Mouse (Mus musculus) CD4-positive, CD25-positive, alpha-beta regulatory T cell, adult 4 months (primary cell): ENCODE measurements around the gene Lamc2. TPM values are rescaled to one million over a fixed set of nuclear protein-coding genes. Genes with fewer than 3 reads are reported as not detected.

Source experiments
- ATAC-seq: one replicate; pipeline ENCODE4 v1.8.0; 2017
- polyA plus RNA-seq, 2 experiments: library from polyadenylated mRNA; unstranded; fragments of 100-300 nt; shearing (Covaris generic); gene quantifications; one replicate each; pipeline ENCODE4 v1.2.1; 2017

Gene Lamc2
- polyA plus RNA-seq, 2 experiments from 2014 or later = 0.35 to 0.50 TPM

- no peak for ATAC-seq
Observed at GRCm38 (mm10) chr1:153126491-153127381, 59.5 kb downstream of the Lamc2 start.

DNA sequence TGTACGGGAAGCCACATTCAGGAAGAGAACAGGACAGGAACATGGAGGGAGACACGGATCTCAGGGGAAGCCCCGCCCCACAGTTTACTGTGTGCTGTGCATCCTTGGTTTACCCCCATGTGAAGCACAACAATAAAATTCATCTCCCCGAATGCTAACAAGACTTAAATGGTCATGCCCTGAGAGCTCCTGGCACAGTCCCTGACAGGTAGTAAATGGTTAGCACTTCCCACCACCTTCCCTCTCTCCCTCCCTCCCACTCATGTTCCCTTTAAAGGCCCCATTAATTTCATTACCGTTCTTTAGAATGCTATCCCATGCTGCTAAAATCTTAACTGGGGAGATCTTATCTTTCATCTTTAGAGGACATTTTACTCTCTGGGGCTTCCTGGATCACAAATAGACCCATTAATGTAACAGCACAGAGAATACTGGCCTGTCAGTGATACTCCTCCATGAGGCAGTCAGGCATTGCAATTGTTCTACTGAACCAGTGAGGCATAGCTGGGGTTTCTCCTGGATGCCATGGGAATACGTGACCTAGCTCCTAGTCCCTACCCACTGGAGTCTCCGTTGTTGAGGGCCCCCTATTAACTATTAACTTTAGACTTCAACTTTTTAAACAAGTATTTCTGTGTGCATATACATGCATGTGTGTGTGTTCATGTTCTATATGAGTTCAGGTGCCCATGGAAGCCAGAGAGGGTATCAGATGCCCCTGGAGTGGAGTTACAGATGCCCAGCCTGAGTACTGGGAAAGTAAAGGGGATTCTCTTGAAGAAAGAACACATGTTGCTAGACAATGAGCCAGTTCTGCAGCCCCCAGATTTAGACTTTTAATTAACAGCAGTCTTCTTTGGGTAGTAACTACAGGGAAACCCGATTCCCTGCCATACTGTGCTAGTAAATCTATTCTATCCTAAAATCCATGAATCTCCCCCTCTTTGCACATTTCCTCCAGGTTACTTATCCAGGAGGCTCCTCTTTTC lies 60.7 kb downstream of the Lamc2 start:
- ATAC-seq = no peak

- ATAC-seq = no peak
Observed at GRCm38 (mm10) chr1:153124502-153124901, 61.7 kb downstream of the Lamc2 start.

DNA sequence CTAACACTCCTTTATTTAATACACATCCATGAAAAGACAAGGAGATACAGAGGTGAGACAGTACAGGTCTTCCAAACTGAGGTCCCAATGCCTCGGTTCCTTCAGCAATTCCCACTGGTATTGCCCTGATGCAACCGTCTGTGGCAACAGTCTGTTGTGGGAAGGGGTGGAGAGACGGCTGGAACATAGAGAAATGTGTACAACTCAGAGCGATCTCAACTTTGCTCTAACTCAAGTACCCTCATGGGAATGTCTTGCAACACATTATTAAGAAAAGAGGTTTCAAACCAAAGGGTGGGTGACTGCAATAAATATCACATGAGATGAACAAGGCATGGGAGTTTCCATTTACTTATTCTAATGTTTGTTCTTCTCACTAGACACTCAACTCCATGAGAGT lies 63.5 kb downstream of the Lamc2 start:
- ATAC-seq = no peak

DNA sequence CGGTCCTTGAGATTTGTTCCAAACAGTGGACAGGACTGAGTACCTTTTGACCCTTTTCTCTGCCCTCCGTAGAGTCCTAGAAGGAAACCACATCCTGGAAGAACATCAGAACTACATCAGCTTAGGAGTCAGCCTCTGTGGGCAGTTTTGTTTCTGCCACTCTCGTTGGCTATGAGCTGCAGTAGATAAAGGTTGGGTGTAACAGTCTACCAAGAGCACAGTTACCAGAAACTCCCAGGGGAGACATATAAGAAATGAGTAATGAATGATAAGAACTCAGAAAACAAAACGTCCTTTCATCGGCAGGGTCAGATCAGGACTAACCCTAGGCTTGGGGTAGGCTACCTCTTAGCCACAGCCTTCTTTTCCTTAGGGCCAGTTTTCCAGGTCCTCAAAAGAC lies 64.9 kb downstream of the Lamc2 start:
- ATAC-seq = no peak

- no peak for ATAC-seq
Observed at GRCm38 (mm10) chr1:153120544-153120943, 65.7 kb downstream of the Lamc2 start.

DNA sequence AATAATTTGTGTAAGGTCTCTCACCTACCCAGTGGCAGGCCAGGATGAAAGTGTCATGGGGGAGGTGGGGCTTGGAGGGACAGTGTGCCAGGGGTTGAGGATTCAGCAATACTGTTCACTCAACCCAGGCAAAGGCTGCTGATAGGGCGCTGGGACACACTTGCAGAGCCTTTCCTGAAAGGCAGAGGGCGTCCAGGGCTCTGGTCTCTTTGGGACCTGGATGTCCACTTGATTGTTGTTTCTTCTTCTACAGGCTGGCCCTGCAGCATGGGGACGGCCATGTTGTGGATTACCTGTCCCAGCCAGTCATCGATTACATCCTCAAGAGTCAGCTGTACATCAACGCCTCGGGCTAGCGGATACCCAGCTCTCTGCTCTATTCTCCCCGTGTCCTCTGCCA lies 70.9 kb downstream of the Lamc2 start:
- ATAC-seq = no peak

DNA sequence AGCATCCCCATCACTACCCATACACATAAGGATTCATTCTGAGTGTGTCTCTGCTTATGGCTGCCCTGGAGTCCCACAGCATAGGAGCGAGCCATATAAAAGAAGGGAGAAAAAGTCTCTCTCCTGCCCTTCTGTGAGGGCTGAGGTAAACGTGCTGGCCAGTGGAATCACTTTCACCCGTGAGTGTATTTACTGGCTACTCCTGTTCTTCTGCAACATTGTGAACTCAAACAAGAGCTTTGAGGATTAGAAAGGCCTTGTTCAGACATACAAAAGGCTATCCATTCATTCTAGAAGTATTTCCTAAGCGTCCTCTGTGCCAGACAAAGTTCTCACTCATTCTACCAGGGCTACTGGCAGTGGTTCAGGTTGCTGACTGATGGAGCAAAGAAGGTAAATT lies 74.7 kb downstream of the Lamc2 start:
- no peak for ATAC-seq

DNA sequence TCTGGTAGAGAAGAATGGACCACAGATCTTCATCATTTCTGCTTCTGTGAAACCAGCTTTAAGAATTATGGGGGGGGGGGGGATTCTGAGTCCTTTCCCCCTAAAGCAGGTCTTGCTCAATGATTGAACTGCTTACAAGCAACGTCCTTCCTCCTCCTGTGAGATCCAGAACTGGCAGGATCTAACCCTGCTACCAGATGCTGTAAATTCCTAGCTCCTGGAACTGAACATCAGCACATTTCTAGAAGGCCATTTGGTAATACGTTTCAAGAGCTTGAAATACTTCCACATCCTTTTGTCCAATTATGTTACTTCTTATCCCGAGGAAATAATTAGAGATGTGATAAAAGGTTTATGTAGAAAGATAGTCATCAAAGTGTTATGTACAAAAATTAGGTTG lies 76.4 kb downstream of the Lamc2 start:
- no peak for ATAC-seq

GRCm38 (mm10) chr1:153109346-153109745 lies 76.9 kb downstream of the Lamc2 start:
- no peak for ATAC-seq

- no peak for ATAC-seq
Observed at GRCm38 (mm10) chr1:153107866-153108265, 78.4 kb downstream of the Lamc2 start.

GRCm38 (mm10) chr1:153104804-153105203 lies 81.4 kb downstream of the Lamc2 start:
- no peak for ATAC-seq

DNA sequence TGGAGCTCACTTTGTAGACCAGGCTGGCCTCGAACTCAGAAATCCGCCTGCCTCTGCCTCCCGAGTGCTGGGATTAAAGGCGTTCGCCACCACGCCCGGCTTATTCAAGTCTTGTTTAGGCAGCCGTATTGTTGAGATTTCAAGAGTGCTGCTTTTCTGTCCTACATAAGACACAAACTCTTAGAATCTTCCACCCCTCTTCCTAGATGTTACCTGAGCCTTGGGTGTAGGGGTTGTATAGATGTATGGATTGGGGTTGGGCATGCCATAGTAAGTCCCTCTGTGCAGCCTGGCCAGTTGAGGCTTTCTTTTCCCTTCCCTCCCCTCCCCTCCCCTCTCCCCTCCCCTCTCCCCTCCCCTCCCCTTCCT lies 83.1 kb downstream of the Lamc2 start:
- no peak for ATAC-seq

GRCm38 (mm10) chr1:153102296-153103185 lies 83.7 kb downstream of the Lamc2 start:
- ATAC-seq = no peak

GRCm38 (mm10) chr1:153101327-153101880 lies 84.8 kb downstream of the Lamc2 start:
- peak; percentile 75 for ATAC-seq

- no peak for ATAC-seq
Observed at GRCm38 (mm10) chr1:153100912-153101311, 85.3 kb downstream of the Lamc2 start.

- ATAC-seq = no peak
Observed at GRCm38 (mm10) chr1:153098586-153098985, 87.7 kb downstream of the Lamc2 start.

- no peak for ATAC-seq
Observed at GRCm38 (mm10) chr1:153097017-153097675, 89.1 kb downstream of the Lamc2 start.

DNA sequence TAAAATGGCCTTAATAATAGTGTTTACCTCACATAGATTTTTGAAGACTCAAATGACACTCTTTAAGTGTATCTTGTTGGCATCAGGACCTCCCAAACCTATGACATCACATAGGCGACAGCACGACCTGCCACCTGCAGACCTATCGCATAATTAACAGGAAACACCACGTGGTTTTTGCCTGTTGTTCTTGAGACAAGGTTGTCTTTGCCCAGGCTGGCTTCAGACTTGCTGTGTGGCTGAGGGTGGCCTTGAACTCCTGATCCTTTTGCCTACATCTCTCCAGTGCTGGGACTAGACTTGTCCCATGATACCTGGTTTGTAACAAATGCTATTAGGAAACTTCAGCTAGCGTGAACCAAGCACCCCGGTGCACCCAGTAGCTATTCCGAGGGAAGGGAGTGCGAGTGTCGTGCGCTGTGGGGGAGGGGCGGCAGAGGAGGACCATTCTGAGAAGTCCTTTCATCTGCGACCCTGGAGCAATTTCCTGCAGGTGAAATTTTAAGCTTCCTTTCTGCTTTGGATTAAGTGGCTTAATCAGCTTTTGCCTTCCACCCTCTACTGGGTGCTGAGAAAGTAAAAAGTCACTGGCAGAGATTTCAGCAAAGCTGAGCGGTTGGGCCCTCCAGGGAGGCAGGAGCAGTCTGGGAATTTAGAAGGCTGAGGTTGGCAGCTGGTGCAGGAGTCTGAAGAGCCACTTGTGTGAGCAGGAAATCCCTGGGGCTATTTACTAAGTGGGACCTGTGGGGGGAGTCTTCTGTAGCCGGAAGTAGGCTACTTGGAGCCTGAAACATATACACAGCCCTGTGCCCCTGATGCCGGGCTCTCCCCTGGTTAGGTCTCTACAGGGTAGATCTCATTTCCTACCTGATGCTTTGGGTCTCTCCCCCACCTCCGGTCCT lies 90.2 kb downstream of the Lamc2 start:
- no peak for ATAC-seq

GRCm38 (mm10) chr1:153095328-153095727 lies 90.9 kb downstream of the Lamc2 start:
- no peak for ATAC-seq
